Mouse (Mus musculus) testis, adult 2 months (tissue): ENCODE measurements around the gene Car10.

Experiments
- CTCF ChIP-seq: fragments of 200-500 bp; IDR thresholded peaks from 2 replicates; pipeline ENCODE4 v1.5.1; 2012; ENCODE audit warnings: low read depth, mild to moderate bottlenecking, inconsistent platforms, low read length, moderate library complexity; ENCODE audit not compliant: control insufficient read depth, insufficient read depth, insufficient replicate concordance
- POLR2A ChIP-seq: fragments of 200-500 bp; IDR thresholded peaks from 2 replicates; pipeline ENCODE4 v1.6.1; 2012; ENCODE audit warnings: low read depth, mild to moderate bottlenecking, inconsistent platforms, low read length, moderate library complexity; ENCODE audit not compliant: control insufficient read depth

- TF ChIP-seq POLR2A, result no peak
- TF ChIP-seq CTCF, result no peak
Observed at GRCm38 (mm10) chr11:93391159-93391558, 293.3 kb downstream of the Car10 start.
